Mouse (Mus musculus) monocyte, adult 59 days (primary cell): Measurements from ENCODE around the gene Eif4e1b. TPM values are rescaled to one million over a fixed set of nuclear protein-coding genes. Genes with fewer than 3 reads are reported as not detected.

ENCODE experiments used
- total RNA-seq, 2 experiments: library from RNA; stranded (reverse); gene quantifications; one replicate each; pipeline ENCODE4 v1.2.4; 2023

The Eif4e1b gene
- total RNA-seq = not detected

GRCm38 (mm10) chr13:54783698-54784097 lies at the start of gene Eif4e1b:
Gene Eif4e1b (plus strand): TSS chr13:54783998.

DNA sequence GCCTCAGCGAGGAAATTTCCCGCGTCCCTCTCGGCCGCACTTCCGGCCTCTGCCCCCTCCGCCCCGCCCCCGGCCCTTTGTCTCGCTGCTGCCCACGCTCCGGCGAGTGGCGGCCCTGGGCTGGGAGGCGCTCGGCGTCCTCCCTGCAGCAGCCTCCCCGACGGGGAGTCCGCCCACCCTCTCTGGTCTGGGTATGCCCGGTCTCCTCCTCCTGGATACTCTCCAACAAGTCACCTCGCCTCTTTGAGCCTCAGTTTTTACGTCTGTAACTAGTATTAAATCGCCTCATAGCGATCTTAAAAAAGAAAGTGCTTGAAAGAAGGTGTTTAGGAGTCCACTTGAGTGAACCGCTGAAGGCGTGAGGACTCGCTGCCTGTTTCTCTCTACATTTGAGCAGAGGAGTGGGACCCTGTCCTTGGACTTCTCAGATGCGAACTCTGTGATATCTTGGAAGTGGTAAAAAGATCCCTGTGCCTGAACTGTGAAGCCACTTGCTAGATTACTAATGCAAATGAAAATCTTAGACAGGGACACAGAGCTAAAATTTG lies 33.9 kb upstream of the Eif4e1b start, which contains the start of gene Gprin1:
TSS of gene Gprin1 (minus strand) at position 11 of the 548 bp plus-strand sequence.

GRCm38 (mm10) chr13:54766192-54766768 lies 17.5 kb upstream of the Eif4e1b start, which contains the start of gene Sncb:
Gene Sncb (minus strand): TSS chr13:54766595.

DNA sequence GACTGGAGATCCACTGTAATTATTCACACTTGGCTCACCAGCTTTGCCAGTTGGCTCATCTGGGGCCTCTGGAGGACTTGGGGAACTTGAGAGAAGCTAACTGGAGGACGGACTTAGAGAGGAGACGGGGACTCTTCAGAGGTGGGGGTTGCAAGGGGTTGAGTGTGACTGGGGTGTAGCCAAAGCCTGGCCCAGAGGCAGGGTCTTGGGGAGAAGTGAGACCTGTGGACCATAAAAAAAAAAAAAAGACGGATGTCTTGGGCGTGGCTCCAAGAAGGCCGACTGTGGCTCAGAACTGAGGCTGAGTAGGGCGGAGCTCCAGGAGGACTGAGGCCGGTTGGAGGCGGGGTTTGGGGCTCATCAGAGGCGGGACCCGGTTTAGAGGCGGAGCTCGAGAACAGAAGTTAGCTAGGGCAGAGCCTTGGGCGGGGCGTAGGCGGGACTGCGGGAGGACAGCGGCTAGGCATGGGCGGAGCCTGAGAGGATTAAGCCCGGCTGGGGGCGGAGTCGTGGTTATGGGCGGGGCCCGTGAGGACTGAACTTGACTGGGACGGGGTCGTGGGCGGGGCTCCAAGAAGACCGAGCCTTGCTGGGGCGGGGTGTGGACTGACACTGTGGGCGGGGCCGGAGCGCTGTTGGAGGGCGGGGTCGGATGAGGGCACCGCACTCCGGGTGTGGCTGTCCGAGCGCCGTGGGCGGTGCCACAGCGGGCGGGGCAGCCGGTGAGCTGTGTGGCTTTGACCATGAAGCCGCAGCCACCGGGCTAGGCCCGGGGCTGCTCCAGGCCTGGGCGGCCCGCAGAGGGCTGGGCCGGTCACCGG lies 5.2 kb downstream of the Eif4e1b start, which contains the start of gene Tspan17:
TSS of gene Tspan17 (plus strand) at position 638 of the 821 bp plus-strand sequence.

Other genes with a start within 250 kb of the Eif4e1b start
- gene 4833439L19Rik, start 218.6 kb upstream of the Eif4e1b start, total RNA-seq = 10 to 100 TPM; 56.1 to 56.8 TPM
- gene Arl10, start 209.0 kb upstream of the Eif4e1b start, total RNA-seq = 10 to 100 TPM; 22.1 to 24.3 TPM
- 10 to 100 TPM; 13.4 to 16.0 TPM for gene Nop16, start 193.9 kb upstream of the Eif4e1b start, total RNA-seq
- gene Higd2a, start 193.8 kb upstream of the Eif4e1b start, total RNA-seq = 10 to 100 TPM; 93.5 to 98.7 TPM
- 10 to 100 TPM; 24.2 to 26.4 TPM for gene Cltb, start 172.7 kb upstream of the Eif4e1b start, total RNA-seq
- 10 to 100 TPM; 39.6 to 43.9 TPM for gene Faf2, start 162.2 kb upstream of the Eif4e1b start, total RNA-seq
- 100 to 1,000 TPM; 133 to 136 TPM for gene Rnf44, start 90.1 kb upstream of the Eif4e1b start, total RNA-seq
- gene Cdhr2, start 82.5 kb upstream of the Eif4e1b start, total RNA-seq = not detected
- not detected for gene Gprin1, start 34.1 kb upstream of the Eif4e1b start, total RNA-seq
- not detected for gene Sncb, start 17.4 kb upstream of the Eif4e1b start, total RNA-seq
- 10 to 100 TPM; 18.6 to 19.0 TPM for gene Tspan17, start 5.4 kb downstream of the Eif4e1b start, total RNA-seq
- 1 to 10 TPM; 3.1 to 3.9 TPM for gene Unc5a, start 165.4 kb downstream of the Eif4e1b start, total RNA-seq
- 10 to 100 TPM; 45.9 to 51.8 TPM for gene Hk3, start 237.4 kb downstream of the Eif4e1b start, total RNA-seq